Mouse (Mus musculus) regulatory T cell (primary cell): ENCODE measurements around the gene Inka1.
"Not testable (repeated sequence)": the region's sequence is repeated elsewhere in the genome, so short reads cannot be mapped to it uniquely, and the experiment has no call there.

Experiments used
- in situ Hi-C: fragments of 300-600 bp; cut with MboI, MseI; formaldehyde crosslinking; loops from one replicate; pipeline ENCODE4 v1.15.1; 2025; ENCODE audit warnings: high pct_unique_total_duplicates

Inka1 gene

DNA sequence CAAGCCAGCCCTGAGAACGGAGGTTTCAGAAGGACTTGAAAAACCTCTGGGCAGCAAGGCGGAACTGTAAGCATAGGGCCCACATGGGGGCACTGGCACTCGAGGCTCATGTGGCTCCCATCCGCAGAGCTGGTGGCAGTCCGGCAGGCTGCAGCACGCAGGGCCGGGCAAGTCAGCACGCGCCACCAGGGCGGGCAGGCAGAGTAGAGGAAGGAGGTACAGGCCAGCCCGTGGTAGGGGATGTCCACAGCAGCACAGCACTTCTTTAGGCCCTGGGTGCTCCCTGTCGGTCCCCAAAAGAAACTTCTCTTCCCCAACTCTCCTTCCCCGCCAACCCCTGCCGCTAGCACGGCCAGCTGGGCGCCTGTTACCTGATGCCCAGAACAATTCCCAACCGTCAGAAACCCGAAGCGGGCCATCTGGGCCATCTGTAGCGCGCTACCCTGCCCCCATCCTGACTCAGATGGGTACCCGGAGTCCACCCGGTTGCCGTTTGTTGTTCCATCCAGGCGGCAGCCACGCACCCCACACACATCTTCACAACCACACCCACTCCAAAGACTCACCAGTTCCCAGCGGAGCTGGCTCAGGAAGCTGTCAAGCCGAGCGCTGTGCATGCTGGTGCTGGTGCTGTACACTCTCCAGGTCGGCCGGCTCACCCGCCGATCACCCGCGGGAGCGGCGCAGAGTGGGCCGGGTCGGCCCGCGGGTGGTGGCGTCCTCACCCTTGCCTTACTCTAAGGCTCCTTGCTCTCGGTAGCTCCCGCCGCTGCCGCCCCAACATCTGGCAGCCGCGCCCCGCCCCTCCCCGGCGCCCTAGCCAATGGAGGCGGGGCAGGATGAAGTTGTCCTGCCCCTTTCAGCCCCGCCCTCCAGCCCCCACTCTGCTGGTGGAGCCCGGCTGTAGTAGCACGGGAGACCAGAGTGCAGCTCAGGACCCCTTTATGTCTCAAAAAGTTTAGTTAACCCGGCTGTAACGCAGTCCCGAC, at the start of gene Inka1:
TSS of gene Inka1 (minus strand) at position 749 of the 989 bp plus-strand sequence.
- in situ Hi-C loops: no loop called here

DNA sequence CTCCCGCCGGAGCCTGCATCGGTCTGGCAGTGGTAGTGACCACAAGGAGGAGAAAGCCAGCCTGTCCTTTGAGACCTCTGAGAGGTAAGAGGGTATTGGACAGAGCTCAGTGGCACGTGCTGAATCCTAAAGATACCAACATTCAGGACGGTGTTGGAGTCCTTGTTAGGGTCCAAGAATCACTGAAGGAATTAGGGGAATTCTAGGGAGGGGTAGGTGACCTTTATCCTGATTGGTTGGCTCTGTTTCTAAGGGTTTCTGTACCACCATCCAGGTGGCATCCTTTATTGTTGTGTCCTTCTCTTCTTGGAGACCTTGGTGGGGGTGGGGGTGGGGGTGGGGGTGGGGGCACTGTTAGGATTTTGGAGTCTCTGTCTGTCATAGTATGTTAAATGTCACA, 46.4 kb upstream of the Inka1 start:
- in situ Hi-C loops: no loop called here

DNA sequence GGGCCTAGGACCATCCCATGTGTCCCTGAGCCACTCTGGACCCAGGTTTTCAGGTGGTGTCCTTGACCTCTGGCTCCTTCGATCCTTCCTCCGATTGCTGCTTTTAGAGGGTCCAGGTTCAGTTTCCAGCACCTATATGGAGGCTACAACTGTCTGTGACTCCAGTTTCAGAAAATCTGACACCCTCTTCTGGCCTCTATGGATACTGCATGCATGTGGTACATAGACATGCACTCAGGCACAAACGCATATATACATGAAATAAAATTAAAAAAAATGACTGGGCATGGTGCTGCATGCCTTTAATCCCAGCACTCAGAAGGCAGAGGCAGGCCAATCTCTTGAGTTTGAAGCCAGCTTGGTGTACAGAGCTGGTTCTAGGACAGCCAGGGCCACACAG, 42.2 kb upstream of the Inka1 start:
- in situ Hi-C loops: no loop called here

DNA sequence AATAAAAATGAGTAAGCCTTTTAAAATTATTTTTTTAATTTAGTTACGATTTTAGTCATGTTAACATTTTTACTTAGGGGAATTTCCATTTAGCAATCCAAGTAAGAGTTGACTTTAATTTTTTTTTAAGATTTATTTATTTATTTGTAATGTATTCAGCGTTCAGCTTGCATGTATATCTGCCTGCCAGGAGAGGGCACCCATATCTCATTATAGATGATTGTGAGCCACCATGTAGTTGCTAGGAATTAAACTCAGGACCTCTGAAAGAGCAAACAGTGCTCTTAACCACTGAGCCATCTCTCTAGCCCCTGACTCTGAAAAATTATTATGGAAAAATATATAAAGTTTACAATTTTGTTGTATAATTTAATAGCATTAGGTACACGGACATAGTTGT, 40.9 kb upstream of the Inka1 start:
- in situ Hi-C loops: no loop called here

DNA sequence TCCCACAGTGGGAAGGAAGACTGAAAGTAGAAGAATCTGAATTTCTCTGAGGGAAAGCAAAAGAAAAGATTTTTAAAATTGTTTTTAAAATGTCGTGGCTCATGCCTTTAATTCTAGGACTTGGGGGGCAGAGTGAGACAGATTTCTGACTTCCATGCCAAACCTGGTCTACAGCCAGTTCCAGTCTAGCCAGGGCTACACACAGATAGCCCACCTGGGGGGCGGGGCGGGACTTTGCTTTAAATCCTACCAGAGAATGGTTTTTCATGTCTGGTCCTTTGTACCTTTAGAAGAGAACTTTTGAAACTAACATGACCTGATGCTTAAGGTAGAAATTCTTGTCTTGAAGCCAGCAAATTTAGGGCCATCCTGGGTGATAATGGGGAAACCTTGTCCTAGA, 37.5 kb upstream of the Inka1 start:
- in situ Hi-C loops: no loop called here

DNA sequence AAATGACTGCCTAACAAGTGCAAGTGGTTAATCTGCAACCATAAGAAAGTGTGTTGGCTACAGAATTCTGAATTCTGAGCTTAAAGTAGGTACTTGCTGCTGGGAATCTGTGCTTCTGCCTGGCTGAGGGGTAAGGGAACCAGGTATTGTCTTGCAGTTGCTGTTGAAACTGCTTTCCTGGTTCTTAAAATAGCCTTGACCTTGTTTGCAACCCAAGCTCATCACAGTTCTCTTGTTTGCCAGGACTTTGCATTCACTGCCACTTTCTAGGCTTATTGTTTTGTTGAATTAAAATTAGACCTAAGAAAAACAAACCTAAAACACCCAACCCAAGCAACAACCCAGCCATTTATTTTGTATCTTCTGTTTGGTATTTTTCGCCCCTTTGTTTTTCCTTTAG, 35.1 kb upstream of the Inka1 start:
- in situ Hi-C loops: no loop called here

GRCm38 (mm10) chr9:108017127-108017526, 31.4 kb upstream of the Inka1 start:
- in situ Hi-C loops: loop anchor here (5.0 kb wide), 1 partner anchor 50 kb away; no protein-coding TSS in a partner anchor

DNA sequence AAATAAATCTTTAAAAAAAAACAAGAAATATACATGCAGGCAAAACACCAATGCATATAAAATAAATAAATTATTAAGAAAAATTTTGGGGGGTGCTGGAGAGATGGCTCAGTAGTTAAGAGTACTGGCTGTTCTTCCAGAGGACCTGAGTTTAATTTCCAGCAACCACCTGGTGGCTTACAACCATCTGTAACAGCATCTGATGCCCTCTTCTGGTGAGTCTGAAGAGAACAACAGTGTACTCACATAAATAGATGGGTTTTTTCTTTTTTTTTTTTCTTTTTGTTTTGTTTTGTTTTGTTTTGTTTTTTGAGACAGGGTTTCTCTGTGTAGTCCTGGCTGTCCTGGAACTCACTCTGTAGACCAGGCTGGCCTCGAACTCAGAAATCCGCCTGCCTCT, 27.9 kb upstream of the Inka1 start:
- in situ Hi-C loops: not testable (repeated sequence)

- in situ Hi-C loops: no loop called here
Measured at GRCm38 (mm10) chr9:108010385-108010784, 24.7 kb upstream of the Inka1 start.

- in situ Hi-C loops: no loop called here
Measured at GRCm38 (mm10) chr9:108008041-108008440, 22.4 kb upstream of the Inka1 start.

- in situ Hi-C loops: no loop called here
Measured at GRCm38 (mm10) chr9:108003531-108003890, 17.8 kb upstream of the Inka1 start.

GRCm38 (mm10) chr9:108002778-108003530, 17.3 kb upstream of the Inka1 start:
- in situ Hi-C loops: no loop called here

DNA sequence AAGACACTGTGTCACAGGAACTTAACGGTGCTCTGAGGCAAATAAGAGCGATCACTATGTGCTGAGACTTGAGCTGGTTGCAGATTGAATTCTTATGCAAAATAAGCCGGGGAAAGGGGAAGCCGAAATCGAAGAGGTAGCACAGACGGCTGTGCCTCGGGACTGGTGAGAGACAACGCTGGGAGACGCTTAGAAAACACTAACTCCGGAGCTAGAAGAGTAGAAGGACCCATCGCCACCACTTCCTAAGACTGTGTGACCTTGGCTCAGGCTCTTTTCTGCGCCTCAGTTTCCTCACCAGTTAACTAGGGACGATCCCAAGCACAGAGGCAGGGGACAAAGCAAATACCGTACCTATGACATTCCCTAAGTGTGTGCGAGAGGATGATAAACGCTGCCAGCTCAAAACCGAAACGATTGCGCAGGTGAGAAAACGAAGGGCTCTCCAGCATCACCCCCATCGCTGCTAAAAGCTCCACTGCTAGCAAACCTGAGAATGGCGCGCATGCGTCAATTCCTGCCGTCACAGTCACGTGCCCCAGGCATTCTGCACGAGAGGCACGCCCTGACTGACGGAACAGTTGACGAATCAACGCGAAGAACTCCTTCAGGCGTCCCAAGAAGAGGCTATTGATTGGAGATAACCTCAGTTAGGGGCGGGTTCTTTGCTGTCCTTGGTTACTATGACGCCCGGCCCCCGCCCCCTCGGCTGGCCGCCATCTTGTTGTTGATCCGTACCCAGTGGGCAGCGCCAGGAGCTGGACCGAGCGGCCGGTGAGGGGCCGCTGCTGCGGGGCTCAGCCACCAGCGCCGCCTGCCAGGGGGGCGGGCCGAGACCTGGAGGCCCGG, 16.5 kb upstream of the Inka1 start, which contains the start of gene Ip6k1:
TSS of gene Ip6k1 (plus strand) at position 580 of the 849 bp plus-strand sequence.
- in situ Hi-C loops: no loop called here

DNA sequence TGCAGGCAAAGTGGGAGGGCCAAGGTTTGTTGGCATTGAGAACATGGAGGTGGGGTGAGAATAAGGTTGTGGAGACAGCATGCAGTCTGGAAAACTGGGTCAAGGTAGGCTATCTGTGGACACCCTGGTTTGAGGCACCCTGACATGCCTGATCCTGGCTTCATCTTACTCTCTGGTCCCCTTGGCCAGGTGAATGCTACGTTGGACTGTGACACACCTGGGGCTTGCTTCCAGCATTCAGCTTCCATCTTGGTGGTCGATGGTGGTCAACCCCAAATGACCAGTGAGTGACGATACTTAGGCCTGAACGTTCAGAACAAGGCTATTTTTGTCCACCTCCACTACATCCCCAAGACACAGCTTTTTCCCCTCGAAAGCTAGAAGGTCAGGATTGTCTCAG, 10.4 kb upstream of the Inka1 start, which contains the start of gene Gm20662:
TSS of gene Gm20662 (plus strand) at position 301 of the 400 bp plus-strand sequence.
- in situ Hi-C loops: no loop called here

DNA sequence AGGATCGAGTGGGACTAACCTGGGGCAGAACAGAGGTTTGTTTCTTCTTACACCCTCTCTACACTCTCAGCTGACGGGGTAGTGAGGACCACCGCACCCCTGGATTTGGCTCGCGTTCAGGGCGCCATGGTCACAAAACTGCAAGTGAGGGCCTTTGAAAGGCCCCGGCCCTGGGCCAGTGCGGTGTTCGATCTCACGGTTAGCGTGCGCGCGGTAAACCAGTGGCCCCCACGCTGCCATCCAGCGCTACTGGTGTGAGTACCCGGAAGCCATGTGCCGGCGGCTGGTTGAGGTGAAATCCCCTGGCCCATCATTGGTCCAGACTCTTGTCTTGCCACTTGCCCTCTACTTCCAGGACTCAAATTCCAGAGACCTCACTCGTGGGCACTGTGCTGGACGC, 9.8 kb upstream of the Inka1 start:
- in situ Hi-C loops: no loop called here

GRCm38 (mm10) chr9:107994464-107994863, 8.8 kb upstream of the Inka1 start:
- in situ Hi-C loops: no loop called here

DNA sequence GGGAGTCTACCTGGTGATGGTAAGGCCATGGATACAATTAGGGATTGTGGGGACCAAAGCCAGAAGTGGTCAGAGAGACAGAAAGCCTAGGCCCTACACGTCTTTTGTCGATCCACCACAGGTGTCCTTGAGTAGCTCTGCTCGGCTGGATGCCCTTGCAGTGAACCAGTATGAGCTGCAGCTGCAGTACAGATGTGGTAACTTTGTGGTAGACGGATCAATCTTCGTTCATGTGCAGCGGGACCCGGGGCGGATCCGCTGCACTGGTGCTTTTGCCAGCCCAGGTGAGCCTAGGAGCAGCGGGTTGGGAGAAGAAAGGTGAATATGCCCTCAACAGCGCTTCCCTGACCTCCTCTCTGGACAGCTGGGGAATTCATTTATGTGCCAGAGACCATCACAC, 7.3 kb upstream of the Inka1 start:
- in situ Hi-C loops: no loop called here

DNA sequence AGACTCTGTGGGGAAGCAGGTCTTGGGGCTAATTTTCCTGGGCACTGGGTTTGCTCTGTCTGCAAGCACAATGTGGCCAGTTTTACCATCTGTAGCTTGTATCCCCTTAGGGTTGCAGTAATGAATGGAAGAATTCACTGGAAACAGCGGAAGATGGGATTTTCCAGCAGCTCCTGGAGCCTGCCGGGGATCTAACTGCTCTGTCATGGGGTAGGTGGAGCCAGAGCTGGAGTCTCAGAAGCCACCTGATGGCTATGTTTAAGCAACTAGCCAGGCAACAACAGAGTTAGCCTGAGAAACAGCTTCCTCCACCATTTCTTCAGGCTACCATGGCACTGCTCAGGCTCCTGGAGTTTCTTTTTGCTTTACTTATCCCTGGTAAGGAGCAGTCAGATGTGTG, 6.5 kb upstream of the Inka1 start, which contains the start of gene Cdhr4:
TSS of gene Cdhr4 (plus strand) at position 301 of the 400 bp plus-strand sequence.
- in situ Hi-C loops: no loop called here

GRCm38 (mm10) chr9:107987950-107988349, 2.3 kb upstream of the Inka1 start:
- in situ Hi-C loops: no loop called here

- in situ Hi-C loops: no loop called here
Measured at GRCm38 (mm10) chr9:107986376-107986775, 697 bp upstream of the Inka1 start.

DNA sequence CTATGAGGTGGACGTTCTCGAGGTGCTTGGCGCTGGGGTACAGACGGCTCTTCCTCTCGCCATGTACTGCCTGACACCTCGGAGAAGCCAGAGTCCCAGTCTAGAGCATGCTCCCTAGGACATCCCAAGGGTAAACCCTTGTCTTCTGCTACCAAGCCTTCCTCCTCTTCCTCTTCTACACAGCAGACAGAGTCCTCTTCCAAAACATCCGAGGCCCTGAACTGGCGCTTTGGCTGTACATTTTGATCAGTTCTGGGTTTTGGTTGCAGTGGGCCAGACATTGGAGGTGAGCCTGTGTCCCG, 974 bp downstream of the Inka1 start:
- in situ Hi-C loops: no loop called here
